Comparison of ENCODE assay signal across 9 mouse cellular contexts in the genomic region with DNA sequence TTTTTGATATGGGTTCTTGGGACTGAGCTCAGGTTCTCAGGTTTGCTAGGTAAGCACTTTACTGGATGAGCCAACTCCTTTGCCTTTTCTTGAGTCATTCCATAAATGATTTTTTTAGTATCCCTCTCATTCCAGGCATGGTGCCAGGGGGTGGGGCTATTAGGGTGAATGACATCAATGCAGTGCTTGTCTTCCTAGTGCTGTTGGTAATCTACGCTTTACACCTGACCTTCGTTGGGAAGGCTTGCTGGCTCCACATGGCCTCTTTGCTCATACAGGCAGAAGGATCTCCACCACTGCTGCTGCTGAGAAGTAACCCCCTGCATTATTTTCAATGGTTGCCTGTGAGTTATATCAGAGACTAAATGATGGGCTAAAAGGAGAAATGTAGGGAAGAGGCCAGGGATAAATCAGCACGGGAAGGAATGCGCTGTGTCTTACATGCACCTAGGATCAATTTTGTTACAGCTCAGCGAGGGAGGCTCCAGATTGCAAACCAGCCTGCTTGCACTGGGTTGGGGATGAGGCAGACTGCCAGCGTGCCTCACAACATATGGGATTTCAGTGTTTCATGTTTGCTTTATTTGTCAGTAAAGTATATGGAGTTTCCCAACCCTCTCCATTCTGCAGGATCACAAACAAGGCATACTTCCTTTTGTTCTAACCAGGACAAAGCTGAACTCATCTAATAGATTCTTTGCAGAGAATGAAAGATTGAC.
DNase-seq lines count a peak whose midpoint lies in the region.
"Had no signal": no experiment of that assay in that cellular context is flagged by ENCODE, and none has a peak within 500 bp of the region (broad histone marks: within the 10 kb centered on the region; RNA-seq: fewer than 3 reads in every experiment).

No protein-coding gene starts in this region.

- H3K4me3 ChIP-seq in midbrain, embryonic 10.5 days: no peak overlapping the region
- H3K4me3 ChIP-seq: heart, embryonic 15.5 days had no signal

- 84% methylated on average over 6 of the region's 6 CpGs for WGBS in midbrain, embryonic 10.5 days

- no peaks in the 10 kb centered on the region for H3K36me3 ChIP-seq in midbrain, embryonic 10.5 days
- H3K36me3 ChIP-seq: heart, embryonic 15.5 days had no signal

- H3K4me1 ChIP-seq in midbrain, embryonic 10.5 days: 0 out of 2 replicates have a peak, but pooled peaks cover 3% of the 10 kb centered on the region

- no peak overlapping the region for H3K27ac ChIP-seq in midbrain, embryonic 10.5 days (replicated peaks)
- H3K27ac ChIP-seq: heart, embryonic 15.5 days had no signal

- intact Hi-C loops in left cerebral cortex, postnatal 25 days (cut with DNase I): no loop called here

- no peaks in the 10 kb centered on the region for H3K9me3 ChIP-seq in midbrain, embryonic 10.5 days (replicated peaks)
- H3K9me3 ChIP-seq: heart, embryonic 15.5 days had no signal

- DNase-seq in cerebellum, postnatal 10 days: peak; percentile 70 to 73
- DNase-seq in cerebellum, adult 9-10 months: no peak
- peak; percentile 5 for DNase-seq in urinary bladder, postnatal 25 days (ENCODE audit: low spot score)
- no peak for DNase-seq in urinary bladder, adult 2 months (ENCODE audit: low spot score)
- DNase-seq in left cerebral cortex, postnatal 25 days (ENCODE audit: low spot score in 2 of 2): peak; percentile 65 to 86
- no peak for DNase-seq in thymus, adult 18-20 months
- no peak for DNase-seq in thymus, postnatal 10 days (ENCODE audit: low spot score in 2 of 2)
- no peak for DNase-seq in midbrain, embryonic 10.5 days (ENCODE audit: low spot score)

- H3K27me3 ChIP-seq in midbrain, embryonic 10.5 days (ENCODE audit: low read depth, poor library complexity, severe bottlenecking): no peaks in the 10 kb centered on the region
- H3K27me3 ChIP-seq: heart, embryonic 15.5 days had no signal

Comparison
In these comparisons a context has a peak if more than half of its experiments do, and no peak if none do; other contexts are left out.
1. DNase-seq: peak in cerebellum, postnatal 10 days (2 of 2), urinary bladder, postnatal 25 days (single experiment) and left cerebral cortex, postnatal 25 days (2 of 2); none in cerebellum, adult 9-10 months (single experiment), urinary bladder, adult 2 months (single experiment), thymus, adult 18-20 months (0 of 2), thymus, postnatal 10 days (0 of 2) and midbrain, embryonic 10.5 days (single experiment).